In genomic region chr5:120967355-120968133, GRCm38 (mm10) we compare ENCODE assay signal across 19 mouse cellular contexts. TPM values are rescaled to one million over a fixed set of nuclear protein-coding genes. Genes with fewer than 3 reads are reported as not detected.
"Had no signal": no experiment of that assay in that cellular context is flagged by ENCODE, and none has a peak within 500 bp of the region (broad histone marks: within the 10 kb centered on the region; RNA-seq: fewer than 3 reads in every experiment).

No protein-coding gene starts in this region.

- H3K27ac ChIP-seq: limb, embryonic 12.5 days; liver, embryonic 13.5 days; lung, embryonic 15.5 days; macrophage; midbrain, embryonic 15.5 days; neural tube, embryonic 12.5 days had no signal

- H3K9me3 ChIP-seq: limb, embryonic 12.5 days; liver, embryonic 13.5 days; lung, embryonic 15.5 days; megakaryocyte, embryonic 14.5 days; midbrain, embryonic 15.5 days; neural tube, embryonic 12.5 days had no signal

- H3K4me2 ChIP-seq: limb, embryonic 12.5 days; liver, embryonic 13.5 days; lung, embryonic 15.5 days; midbrain, embryonic 11.5 days; midbrain, embryonic 15.5 days; neural tube, embryonic 12.5 days had no signal

- H3K36me3 ChIP-seq: limb, embryonic 12.5 days; liver, embryonic 13.5 days; lung, embryonic 15.5 days; midbrain, embryonic 15.5 days; neural tube, embryonic 12.5 days had no signal

- H3K4me3 ChIP-seq: limb, embryonic 12.5 days; liver, embryonic 13.5 days; lung, embryonic 15.5 days; megakaryocyte, embryonic 14.5 days; midbrain, embryonic 15.5 days; neural tube, embryonic 12.5 days had no signal

- H3K27me3 ChIP-seq: limb, embryonic 12.5 days; liver, embryonic 13.5 days; lung, embryonic 15.5 days; midbrain, embryonic 15.5 days; neural tube, embryonic 12.5 days had no signal

- DNase-seq: liver; liver, embryonic 13.5 days; liver, postnatal 0 days; lung, postnatal 14 days; retina, postnatal 1 day; right cerebral cortex, postnatal 4 days; spleen, adult 18-20 months; thymus, postnatal 36 days had no signal

- ATAC-seq: liver, postnatal 0 days; midbrain, embryonic 15.5 days had no signal

- H3K4me1 ChIP-seq: limb, embryonic 12.5 days; liver, embryonic 13.5 days; lung, embryonic 15.5 days; megakaryocyte, embryonic 14.5 days; midbrain, embryonic 15.5 days had no signal

- H3K9ac ChIP-seq: limb, embryonic 12.5 days; liver, embryonic 13.5 days; liver, postnatal 0 days; lung, embryonic 15.5 days; midbrain, embryonic 15.5 days; neural tube, embryonic 12.5 days had no signal

RNA-seq across cellular contexts. Expression of gene Rph3a, which starts 42.3 kb away (rescaled TPM):
- total RNA-seq: monocyte, adult 5-6 weeks; neutrophil, adult 5-6 weeks had no signal
- polyA plus RNA-seq: limb, embryonic 12.5 days; macrophage had no signal

RNA-seq across cellular contexts. Expression of gene Oas1d, which starts 53.2 kb away (rescaled TPM):
- total RNA-seq: left cerebral cortex, postnatal 36 days; monocyte, adult 5-6 weeks; neutrophil, adult 5-6 weeks had no signal
- polyA plus RNA-seq: limb, embryonic 12.5 days; liver, embryonic 13.5 days; liver, postnatal 0 days; lung, embryonic 15.5 days; macrophage; midbrain, embryonic 11.5 days; neural tube, embryonic 12.5 days; stomach, embryonic 14.5 days had no signal
